Mouse (Mus musculus) ES-Bruce4 (cell line): ENCODE results near the gene Mpi. TPM values are rescaled to one million over a fixed set of nuclear protein-coding genes. Genes with fewer than 3 reads are reported as not detected.
A peak's percentile ranks its signal among the peaks of the same experiment; 100 is the strongest.

Experiments
- H3K27ac ChIP-seq: 2 replicates; pipeline ENCODE4 v1.5.1; 2012; ENCODE audit warnings: low read length, inconsistent platforms; ENCODE audit not compliant: insufficient read depth
- H3K27me3 ChIP-seq: 2 replicates; pipeline ENCODE4 v1.6.1; 2012; ENCODE audit warnings: mild to moderate bottlenecking, low read length, inconsistent platforms; ENCODE audit not compliant: control insufficient read depth, poor library complexity, insufficient read depth, severe bottlenecking
- H3K36me3 ChIP-seq: 2 replicates; pipeline ENCODE4 v1.6.1; 2012; ENCODE audit warnings: inconsistent platforms, mild to moderate bottlenecking, low read length, moderate library complexity; ENCODE audit not compliant: control insufficient read depth, poor library complexity, insufficient read depth, severe bottlenecking
- H3K4me1 ChIP-seq: one replicate; pipeline ENCODE4 v1.8.1; 2011; ENCODE audit warnings: low read length; ENCODE audit not compliant: control insufficient read depth, insufficient read depth
- H3K4me3 ChIP-seq: 2 replicates; pipeline ENCODE4 v1.5.1; 2011; ENCODE audit warnings: low read depth, mild to moderate bottlenecking, low read length
- H3K9ac ChIP-seq: 2 replicates; pipeline ENCODE4 v1.6.1; 2012; ENCODE audit warnings: low read depth, mild to moderate bottlenecking, inconsistent platforms; ENCODE audit not compliant: poor library complexity, severe bottlenecking
- H3K9me3 ChIP-seq: replicated peaks from 2 replicates; pipeline ENCODE4 v1.6.1; 2012; ENCODE audit warnings: mild to moderate bottlenecking, low read length, inconsistent platforms; ENCODE audit not compliant: control insufficient read depth, poor library complexity, insufficient read depth, severe bottlenecking
- CTCF ChIP-seq: IDR thresholded peaks from one replicate; pipeline ENCODE4 v1.8.1; 2011; ENCODE audit warnings: low read depth, low read length
- EP300 ChIP-seq: IDR thresholded peaks from 2 replicates; pipeline ENCODE4 v1.6.1; 2011; ENCODE audit warnings: low read depth, low read length; ENCODE audit not compliant: insufficient read depth
- POLR2A ChIP-seq: IDR thresholded peaks from one replicate; pipeline ENCODE4 v1.8.1; 2011; ENCODE audit warnings: low read length; ENCODE audit not compliant: insufficient read depth
- polyA plus RNA-seq: library from polyadenylated mRNA; stranded (reverse); fragments of >200 nt; gene quantifications from 2 replicates; pipeline ENCODE4 v1.2.4, GENCODE M21; 2011; ENCODE audit warnings: low read depth; ENCODE audit not compliant: missing spikeins, insufficient read depth, insufficient read length

The Mpi gene
- polyA plus RNA-seq, 1 experiment, result 39.1 TPM

DNA sequence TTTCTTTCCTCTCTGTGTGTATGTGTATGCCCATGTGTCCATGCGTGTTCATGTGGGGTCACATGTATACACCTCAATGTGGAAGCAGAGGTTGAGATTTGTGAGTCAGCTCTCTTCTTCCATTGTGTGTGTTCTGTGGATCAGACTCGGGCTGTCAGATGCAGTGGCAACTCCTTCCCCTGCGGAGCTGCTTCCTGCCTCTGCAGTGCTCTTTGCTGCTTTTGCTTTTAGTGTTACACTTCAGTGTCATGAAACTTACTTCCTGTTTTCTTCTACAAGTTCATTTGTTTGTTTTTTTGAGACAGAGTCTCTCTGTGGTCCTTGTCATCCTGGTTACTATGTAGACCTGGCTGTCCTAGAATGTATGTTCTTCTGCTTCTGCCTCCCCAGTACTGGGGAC is 32.4 kb upstream of the Mpi start:
- no peak overlapping the region for H3K9ac ChIP-seq
- TF ChIP-seq CTCF (no peak), EP300 (no peak), POLR2A (no peak)
- H3K36me3 ChIP-seq, result 0 out of 2 replicates have a peak, but pooled peaks cover 2% of the 10 kb centered on the region

DNA sequence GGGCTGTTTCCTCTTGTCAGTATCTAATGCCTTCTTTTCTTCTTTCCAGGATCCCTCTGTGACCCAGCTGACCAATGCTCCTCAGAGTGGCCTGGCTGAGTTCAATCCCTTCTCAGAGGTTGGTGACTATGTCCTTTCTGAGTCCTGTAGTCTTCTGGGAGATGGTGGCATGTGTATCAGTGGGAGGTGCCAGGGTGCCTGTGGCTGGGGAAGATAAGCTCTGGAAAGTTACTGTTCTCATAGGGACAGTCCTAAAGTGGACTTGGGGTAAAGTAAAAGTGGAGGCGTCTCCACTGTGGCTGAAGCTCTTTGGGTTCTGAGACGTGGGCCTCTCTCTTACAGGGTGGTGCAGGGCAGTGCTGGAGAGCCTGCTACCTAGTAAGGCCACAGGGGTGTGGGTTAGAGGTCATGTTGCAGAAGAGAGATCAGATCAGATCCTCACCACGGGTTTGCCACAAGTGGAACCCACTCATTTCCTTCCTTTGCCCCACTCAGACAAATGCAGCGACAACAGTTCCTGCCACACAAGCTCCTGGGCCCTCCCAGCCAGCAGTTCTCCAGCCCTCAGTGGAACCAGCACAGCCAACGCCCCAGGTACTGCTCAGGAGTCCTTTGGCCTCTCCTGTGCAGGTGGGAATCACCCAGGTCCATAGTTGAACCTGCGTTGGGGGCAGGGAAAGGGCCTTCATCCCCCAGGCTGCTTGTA is 24.7 kb upstream of the Mpi start:
- H3K9ac ChIP-seq, result no peak overlapping the region
- peaks cover 5% of the 10 kb centered on the region; the same call in 1 of the 2 replicates for H3K36me3 ChIP-seq
- no peak overlapping the region for H3K4me3 ChIP-seq
- no peaks in the 10 kb centered on the region for H3K9me3 ChIP-seq
- no peak overlapping the region for H3K27ac ChIP-seq
- TF ChIP-seq EP300 (no peak), POLR2A (no peak), CTCF (no peak)
- no peaks in the 10 kb centered on the region for H3K27me3 ChIP-seq
- H3K4me1 ChIP-seq, result no peaks in the 10 kb centered on the region

More for the DNA sequence above, 32.4 kb upstream of the Mpi start:
- no peaks in the 10 kb centered on the region for H3K27me3 ChIP-seq
- H3K4me1 ChIP-seq, result no peaks in the 10 kb centered on the region
- no peak overlapping the region for H3K4me3 ChIP-seq
- H3K27ac ChIP-seq, result no peak overlapping the region
- H3K9me3 ChIP-seq, result no peaks in the 10 kb centered on the region

DNA sequence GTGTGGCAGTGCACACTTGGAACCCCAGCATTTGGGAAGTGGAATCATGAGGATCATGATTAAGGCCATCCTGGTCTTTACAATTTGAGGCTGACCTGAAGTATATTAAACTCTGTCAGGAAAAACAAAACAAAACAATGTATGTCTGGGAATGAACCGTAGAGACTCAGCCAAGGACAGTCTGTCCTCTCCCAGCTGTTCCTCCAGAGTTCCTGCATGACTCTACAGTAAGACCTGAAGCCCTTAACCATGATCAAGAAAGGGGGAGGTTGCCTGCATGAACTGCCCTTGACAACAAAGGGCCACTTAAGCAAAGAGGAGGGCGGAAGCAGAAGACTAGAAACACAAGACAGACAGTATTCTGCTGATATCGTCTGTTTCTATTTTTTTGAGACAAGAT is 23.0 kb upstream of the Mpi start:
- Histone ChIP-seq H3K27ac (no peak overlapping the region), H3K9ac (no peak overlapping the region), H3K4me3 (no peak overlapping the region), H3K9me3 (no peaks in the 10 kb centered on the region), H3K4me1 (no peaks in the 10 kb centered on the region), H3K27me3 (no peaks in the 10 kb centered on the region), H3K36me3 (peaks cover 3% of the 10 kb centered on the region; the same call in 1 of the 2 replicates)
- TF ChIP-seq EP300 (no peak), CTCF (no peak), POLR2A (no peak)

DNA sequence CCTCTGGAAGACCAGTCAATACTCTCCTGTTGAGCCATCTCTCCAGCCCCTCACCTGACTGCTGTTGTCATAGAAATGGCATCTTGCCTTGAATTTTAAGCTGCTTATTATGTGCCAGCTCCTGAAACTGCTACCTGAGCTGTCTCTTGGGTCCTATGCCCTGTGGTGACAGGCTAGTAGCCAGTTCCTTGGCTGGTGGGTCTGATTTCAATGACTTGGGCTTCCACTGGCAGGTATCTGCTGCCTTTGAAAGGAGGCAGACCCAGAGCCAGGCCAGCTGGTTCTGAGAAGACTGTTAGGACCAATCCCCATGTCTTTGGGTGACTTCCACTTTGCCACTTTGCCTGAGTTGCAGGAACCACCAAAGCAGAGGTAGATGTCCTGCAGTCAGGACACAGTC is 21.8 kb upstream of the Mpi start:
- Histone ChIP-seq H3K36me3 (peaks cover 3% of the 10 kb centered on the region; the same call in 1 of the 2 replicates), H3K4me3 (no peak overlapping the region), H3K9me3 (no peaks in the 10 kb centered on the region), H3K27me3 (no peaks in the 10 kb centered on the region), H3K4me1 (no peaks in the 10 kb centered on the region), H3K9ac (no peak overlapping the region), H3K27ac (no peak overlapping the region)
- no peak for TF ChIP-seq EP300
- no peak for TF ChIP-seq POLR2A
- TF ChIP-seq CTCF, result no peak

DNA sequence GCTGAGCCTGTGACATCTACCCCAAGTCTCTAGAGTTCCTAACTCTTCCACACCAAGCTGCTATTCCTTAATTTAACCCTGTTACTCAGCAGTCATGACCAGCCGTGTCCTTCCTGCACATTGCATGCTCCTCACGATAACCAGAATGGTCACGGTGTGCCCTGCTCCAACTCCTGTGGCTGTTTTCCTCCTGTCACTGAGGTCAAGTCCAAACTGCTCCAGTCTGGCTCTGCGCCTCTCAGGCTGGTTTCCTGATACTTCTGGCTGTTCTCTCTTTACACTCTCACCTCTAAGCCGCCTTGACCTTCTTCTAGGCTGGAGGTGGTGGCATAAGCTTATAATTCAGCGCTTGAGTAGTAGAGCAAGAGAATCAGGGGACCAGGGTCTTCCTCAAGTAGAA is 15.9 kb upstream of the Mpi start:
- Histone ChIP-seq H3K4me3 (no peak overlapping the region), H3K27ac (no peak overlapping the region), H3K9me3 (no peaks in the 10 kb centered on the region), H3K36me3 (no peaks in the 10 kb centered on the region), H3K27me3 (no peaks in the 10 kb centered on the region), H3K4me1 (no peaks in the 10 kb centered on the region), H3K9ac (no peak overlapping the region)
- TF ChIP-seq POLR2A, result no peak
- no peak for TF ChIP-seq CTCF
- TF ChIP-seq EP300, result no peak

DNA sequence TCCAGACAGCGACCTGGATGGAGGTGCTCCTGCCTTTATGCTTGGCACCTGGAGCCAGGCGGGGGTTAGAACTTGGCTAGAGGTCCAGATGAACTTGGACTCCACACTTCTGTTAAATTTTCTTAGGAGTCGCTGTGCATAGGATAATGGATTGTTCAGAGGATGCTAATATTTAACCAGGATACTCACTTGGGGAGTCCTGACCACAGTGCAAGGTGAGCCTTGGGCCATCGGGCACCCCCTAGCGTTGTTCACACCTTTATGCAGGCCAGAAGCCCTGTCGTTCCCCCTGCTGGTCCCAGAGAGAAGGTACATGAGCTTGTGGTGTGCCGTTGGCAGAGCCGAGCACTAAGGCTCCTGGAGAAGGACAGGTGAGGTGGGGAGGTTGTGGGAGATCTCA is 14.3 kb upstream of the Mpi start:
- no peak overlapping the region for H3K9ac ChIP-seq
- TF ChIP-seq EP300, result no peak
- TF ChIP-seq POLR2A, result no peak
- peak; percentile 70 for TF ChIP-seq CTCF
- no peak overlapping the region for H3K27ac ChIP-seq

More for the DNA sequence above, 14.3 kb upstream of the Mpi start:
- H3K4me1 ChIP-seq, result no peaks in the 10 kb centered on the region
- no peaks in the 10 kb centered on the region for H3K9me3 ChIP-seq
- no peaks in the 10 kb centered on the region for H3K36me3 ChIP-seq
- H3K27me3 ChIP-seq, result no peaks in the 10 kb centered on the region
- no peak overlapping the region for H3K4me3 ChIP-seq
